In the genomic region with DNA sequence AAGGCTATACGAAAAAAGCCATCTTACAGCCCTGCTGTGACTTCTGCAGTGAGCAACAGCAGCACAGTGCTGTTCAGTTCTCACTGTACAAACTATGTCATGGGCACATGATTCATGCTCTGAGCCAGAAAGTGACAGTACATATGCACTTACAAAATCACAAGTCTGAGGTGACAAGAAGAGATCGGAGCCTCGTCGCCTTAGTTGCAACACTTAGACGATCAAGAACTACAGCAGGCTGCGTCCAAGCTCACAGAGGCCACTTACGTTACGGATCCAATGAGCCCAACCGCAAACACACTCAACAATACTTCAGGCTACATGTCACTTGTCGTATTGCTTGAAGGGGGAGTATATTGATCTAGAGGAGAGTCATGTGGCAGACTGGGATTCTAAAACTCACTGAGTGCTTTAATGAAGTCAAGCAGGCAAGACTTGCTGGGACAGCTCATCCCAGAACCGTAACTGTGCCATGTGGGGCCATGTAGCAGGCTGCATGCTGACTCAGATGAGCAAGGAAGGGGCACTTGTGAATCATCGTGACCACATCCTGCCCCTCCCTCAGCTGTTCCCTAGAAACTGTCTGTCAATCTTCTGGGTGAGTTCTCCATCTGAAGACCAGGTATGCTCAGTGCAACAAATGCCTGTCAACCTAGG, we compare ENCODE assay signal across 8 mouse cellular contexts. TPM values are rescaled to one million over a fixed set of nuclear protein-coding genes. Genes with fewer than 3 reads are reported as not detected.
A peak's percentile ranks its signal among the peaks of the same experiment; 100 is the strongest.
DNase-seq lines count a peak whose midpoint lies in the region; ATAC-seq and TF ChIP-seq lines count a peak whose summit lies in the region.

No protein-coding gene starts in this region.

- DNase-seq in right cerebral cortex, adult 18-20 months: peak; percentile 1
- DNase-seq in right cerebral cortex, postnatal 4 days: no peak
- DNase-seq in lung, postnatal 25 days (ENCODE audit: low spot score): peak; percentile 21
- peak; percentile 44 for DNase-seq in thymus, postnatal 25 days
- no peak for DNase-seq in MN1 (ENCODE audit: low spot score)
- no peak for DNase-seq in left cerebral cortex, adult 2 months (ENCODE audit: extremely low spot score in 1 of 2, low spot score in 2 of 2)

- 32% methylated on average over 12 of the region's 12 CpGs for WGBS in bone marrow, adult 2 months
- WGBS in midbrain, embryonic 16.5 days: 89% methylated on average over 12 of the region's 12 CpGs

- no peaks in the 10 kb centered on the region; the same call in 1 of the 2 replicates for H3K27me3 ChIP-seq in midbrain, embryonic 16.5 days (ENCODE audit: control insufficient read depth, insufficient read depth, low read depth, low read length)

- no peak overlapping the region for H3K4me2 ChIP-seq in midbrain, embryonic 16.5 days (ENCODE audit: low read length)

- no peak for TF ChIP-seq CTCF in bone marrow, adult 2 months (IDR thresholded peaks at IDR 0.05; ENCODE audit: control insufficient read depth, insufficient read depth, low read length)
- TF ChIP-seq CTCF in left cerebral cortex, adult 2 months (IDR thresholded peaks at IDR 0.05): no peak

- intact Hi-C loops in left cerebral cortex, adult 2 months (cut with DNase I): no loop called here

- ATAC-seq in midbrain, embryonic 16.5 days: no peak

- peaks cover 1% of the 10 kb centered on the region; the same call in 1 of the 2 replicates for H3K4me1 ChIP-seq in bone marrow, adult 2 months (ENCODE audit: control insufficient read depth, insufficient read depth, low read length)
- H3K4me1 ChIP-seq in midbrain, embryonic 16.5 days (ENCODE audit: control insufficient read depth, insufficient read depth, low read length): no peaks in the 10 kb centered on the region

- no peaks in the 10 kb centered on the region for H3K9me3 ChIP-seq in midbrain, embryonic 16.5 days (replicated peaks; ENCODE audit: control insufficient read depth, low read length, poor library complexity, severe bottlenecking)

- no peak for TF ChIP-seq POLR2A in bone marrow, adult 2 months (IDR thresholded peaks at IDR 0.05; ENCODE audit: borderline replicate concordance, control insufficient read depth, low read depth, low read length)

- peak overlapping the region; percentile 4; the same call in 1 of the 2 replicates for H3K27ac ChIP-seq in bone marrow, adult 2 months (ENCODE audit: control insufficient read depth, insufficient read depth, low read depth, low read length, poor library complexity)
- H3K27ac ChIP-seq in midbrain, embryonic 16.5 days (ENCODE audit: low read length): no peak overlapping the region
- H3K27ac ChIP-seq in left cerebral cortex, adult 2 months: no peak overlapping the region

- no peaks in the 10 kb centered on the region for H3K36me3 ChIP-seq in midbrain, embryonic 16.5 days (ENCODE audit: control insufficient read depth, insufficient read depth, low read length)

- H3K9ac ChIP-seq in midbrain, embryonic 16.5 days (ENCODE audit: low read depth, low read length): no peak overlapping the region

- H3K4me3 ChIP-seq in bone marrow, adult 2 months (replicated peaks; ENCODE audit: control insufficient read depth, low read depth, low read length): no peak overlapping the region
- H3K4me3 ChIP-seq in midbrain, embryonic 16.5 days (ENCODE audit: low read depth, low read length): no peak overlapping the region
- no peak overlapping the region for H3K4me3 ChIP-seq in left cerebral cortex, adult 2 months

RNA-seq across cellular contexts. Expression of gene Cdk6, which starts 40.4 kb away (rescaled TPM):
- polyA plus RNA-seq in bone marrow, adult 2 months (2011; ENCODE audit: insufficient read depth, insufficient read length, low replicate concordance, missing spikeins): 10.8 and 31.0 TPM in 2 replicates
- 6.3 and 8.1 TPM in 2 replicates for polyA plus RNA-seq in midbrain, embryonic 16.5 days (2015; fragmentation: Nextera tagmentation; extraction: Ambion mirVana)
- 1 to 10 TPM; 4.2 to 6.8 TPM for total RNA-seq in left cerebral cortex, adult 2 months (2021)

Comparison
In these comparisons a context has a peak if more than half of its experiments do, and no peak if none do; other contexts are left out.
1. DNase-seq: peak in right cerebral cortex, adult 18-20 months (single experiment), lung, postnatal 25 days (single experiment) and thymus, postnatal 25 days (single experiment); none in right cerebral cortex, postnatal 4 days (single experiment), MN1 (single experiment) and left cerebral cortex, adult 2 months (0 of 2).